Mouse (Mus musculus) neural tube, embryonic 11.5 days (tissue): ENCODE results near the gene Mif4gd. TPM values are rescaled to one million over a fixed set of nuclear protein-coding genes. Genes with fewer than 3 reads are reported as not detected.
"Not testable (repeated sequence)": the region's sequence is repeated elsewhere in the genome, so short reads cannot be mapped to it uniquely, and the experiment has no call there.

Experiments used
- ATAC-seq: fragments of 200-750 bp; cut with Nextera tagmentation; 2 replicates; pipeline ENCODE4 v1.8.0; 2017; ENCODE audit warnings: moderate number of reproducible peaks, mild to moderate bottlenecking, moderate TSS enrichment, moderate library complexity; ENCODE audit not compliant: insufficient read depth, low FRiP score, low TSS enrichment
- DNase-seq: peaks from one replicate; pipeline ENCODE4 v3.0.0-alpha.2; 2015; ENCODE audit warnings: low spot score
- H3K27ac ChIP-seq: fragments of 300-500 bp; sonication (generic); 2 replicates; pipeline ENCODE4 v1.5.1; 2014; ENCODE audit warnings: low read depth, mild to moderate bottlenecking, low read length
- H3K27me3 ChIP-seq: fragments of 300-500 bp; sonication (generic); 2 replicates; pipeline ENCODE4 v1.6.1; 2014; ENCODE audit warnings: mild to moderate bottlenecking, low read length, mixed read lengths; ENCODE audit not compliant: control insufficient read depth, insufficient read depth
- H3K36me3 ChIP-seq: fragments of 300-500 bp; sonication (generic); 2 replicates; pipeline ENCODE4 v1.6.1; 2014; ENCODE audit warnings: mild to moderate bottlenecking, low read length, moderate library complexity, mixed read lengths; ENCODE audit not compliant: control insufficient read depth, insufficient read depth
- H3K4me1 ChIP-seq: fragments of 300-500 bp; sonication (generic); 2 replicates; pipeline ENCODE4 v1.6.1; 2014; ENCODE audit warnings: low read length, mixed read lengths; ENCODE audit not compliant: control insufficient read depth, insufficient read depth
- H3K4me2 ChIP-seq: fragments of 300-500 bp; sonication (generic); 2 replicates; pipeline ENCODE4 v1.6.1; 2014; ENCODE audit warnings: low read depth, mild to moderate bottlenecking, moderate library complexity
- H3K4me3 ChIP-seq: fragments of 300-500 bp; sonication (generic); 2 replicates; pipeline ENCODE4 v1.5.1; 2014; ENCODE audit warnings: low read depth, low read length
- H3K9ac ChIP-seq: fragments of 300-500 bp; sonication (generic); 2 replicates; pipeline ENCODE4 v1.6.1; 2014; ENCODE audit warnings: mild to moderate bottlenecking, low read length
- H3K9me3 ChIP-seq: fragments of 300-500 bp; sonication (generic); 2 replicates; pipeline ENCODE4 v1.6.1; 2016; ENCODE audit warnings: low read length; ENCODE audit not compliant: control insufficient read depth
- WGBS: fragments of 180-500 bp; shearing (Covaris S2); extraction: QIAGEN DNeasy Blood & Tissue Kit; methylation state at CpG from one replicate; pipeline ENCODE4 v1.1.7; 2014; 5-methylcytosine and 5-hydroxymethylcytosine counted together
- polyA plus RNA-seq: library from polyadenylated mRNA; unstranded; fragments of >200 nt; fragmentation: Nextera tagmentation; extraction: Ambion mirVana; gene quantifications from 2 replicates; pipeline ENCODE4 v1.2.1, GENCODE M21; 2014

Mif4gd gene
- polyA plus RNA-seq, 1 experiment from 2014 or later, result 17.1 TPM

DNA sequence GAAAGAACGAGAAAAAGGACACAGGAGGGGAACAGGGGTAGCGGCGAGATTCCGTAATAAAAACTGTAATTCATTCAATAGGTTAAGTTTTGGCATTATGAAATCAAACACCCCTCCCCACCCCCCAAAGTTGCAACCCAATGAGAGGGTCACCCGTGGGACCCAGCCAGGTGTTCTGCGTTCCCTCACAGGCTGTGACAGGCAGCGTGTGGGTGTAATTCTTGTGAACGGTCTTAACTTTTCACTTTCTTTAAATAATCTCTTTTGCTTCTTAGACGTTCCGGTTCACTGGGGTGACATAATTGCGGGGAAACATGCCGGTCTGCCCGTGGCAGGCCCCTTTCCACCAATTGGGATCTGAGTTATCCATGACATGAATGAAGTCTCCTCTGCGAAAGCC is 32.7 kb upstream of the Mif4gd start:
- H3K36me3 ChIP-seq, H3K9ac ChIP-seq, ATAC-seq, H3K27ac ChIP-seq, H3K27me3 ChIP-seq, H3K4me1 ChIP-seq, H3K4me2 ChIP-seq, DNase-seq, H3K9me3 ChIP-seq, H3K4me3 ChIP-seq: not testable (repeated sequence)
- 97% methylated on average over 14 of the region's 14 CpGs for WGBS

DNA sequence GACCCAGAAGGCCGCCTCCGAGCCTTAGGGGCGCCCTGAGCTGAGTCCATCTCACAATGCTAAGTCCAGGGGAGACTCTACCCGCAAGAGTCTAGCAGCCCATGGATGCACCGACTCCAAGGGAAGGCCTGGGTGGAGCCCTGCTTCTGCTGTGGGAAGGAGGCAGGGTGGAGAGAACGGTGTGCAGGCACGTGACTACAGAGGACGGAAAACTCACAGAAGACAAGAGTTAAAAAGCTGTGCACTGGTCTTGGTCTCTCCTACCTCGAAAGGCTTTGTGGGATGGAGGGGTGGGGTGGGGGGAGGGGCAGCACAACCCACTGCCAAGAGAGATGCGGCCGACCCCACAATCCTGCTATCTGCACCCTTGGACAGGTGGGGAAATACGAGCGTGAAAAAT is 31.5 kb upstream of the Mif4gd start:
- H3K4me3 ChIP-seq, result no peak overlapping the region
- H3K4me2 ChIP-seq, result no peak overlapping the region
- no peaks in the 10 kb centered on the region for H3K27me3 ChIP-seq
- H3K9ac ChIP-seq, result no peak overlapping the region
- no peaks in the 10 kb centered on the region for H3K36me3 ChIP-seq
- 93% methylated on average over 13 of the region's 13 CpGs for WGBS
- no peaks in the 10 kb centered on the region for H3K9me3 ChIP-seq
- ATAC-seq (no peak), DNase-seq (no peak)
- no peaks in the 10 kb centered on the region for H3K4me1 ChIP-seq
- no peak overlapping the region for H3K27ac ChIP-seq

DNA sequence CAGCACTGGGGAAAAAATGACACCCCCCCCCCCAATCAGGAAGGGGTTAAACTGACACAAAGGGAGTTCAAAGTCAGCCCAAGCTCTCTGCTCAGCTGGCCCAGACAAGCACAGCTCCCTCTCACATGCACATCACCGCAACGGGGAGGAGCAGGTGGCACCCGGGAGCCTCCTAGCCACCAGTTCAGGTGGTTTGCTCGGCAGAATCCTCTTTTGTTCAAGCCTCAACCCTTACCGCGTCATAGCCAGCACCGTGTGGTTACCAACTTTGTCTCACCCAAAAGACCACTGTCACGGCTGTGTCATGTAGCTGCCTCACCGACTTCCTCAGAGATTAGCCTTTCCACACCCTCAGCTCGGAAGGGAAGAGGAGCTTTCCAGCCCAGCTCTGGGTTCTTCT is 30.5 kb upstream of the Mif4gd start:
- no peaks in the 10 kb centered on the region for H3K27me3 ChIP-seq
- ATAC-seq (no peak), DNase-seq (no peak)
- no peak overlapping the region for H3K27ac ChIP-seq
- H3K4me3 ChIP-seq, result no peak overlapping the region
- H3K9me3 ChIP-seq, result no peaks in the 10 kb centered on the region
- no peaks in the 10 kb centered on the region for H3K4me1 ChIP-seq
- H3K9ac ChIP-seq, result no peak overlapping the region
- no peaks in the 10 kb centered on the region for H3K36me3 ChIP-seq
- WGBS, result 83% methylated on average over 10 of the region's 10 CpGs
- H3K4me2 ChIP-seq, result no peak overlapping the region

GRCm38 (mm10) chr11:115642705-115643104 is 29.9 kb upstream of the Mif4gd start:
- WGBS, result 89% methylated on average over 2 of the region's 2 CpGs
- no peak for DNase-seq
- Histone ChIP-seq H3K27me3 (no peaks in the 10 kb centered on the region), H3K4me1 (no peaks in the 10 kb centered on the region), H3K4me2 (no peak overlapping the region), H3K4me3 (no peak overlapping the region), H3K27ac (no peak overlapping the region), H3K36me3 (no peaks in the 10 kb centered on the region), H3K9me3 (no peaks in the 10 kb centered on the region), H3K9ac (no peak overlapping the region)
- no peak for ATAC-seq

GRCm38 (mm10) chr11:115641664-115642036 is 28.9 kb upstream of the Mif4gd start:
- no peaks in the 10 kb centered on the region for H3K9me3 ChIP-seq
- DNase-seq (no peak), ATAC-seq (no peak)
- H3K9ac ChIP-seq, result no peak overlapping the region
- no peak overlapping the region for H3K4me3 ChIP-seq
- WGBS, result 88% methylated on average over 4 of the region's 4 CpGs
- H3K27me3 ChIP-seq, result no peaks in the 10 kb centered on the region
- H3K27ac ChIP-seq, result no peak overlapping the region
- H3K36me3 ChIP-seq, result no peaks in the 10 kb centered on the region
- H3K4me2 ChIP-seq, result no peak overlapping the region
- H3K4me1 ChIP-seq, result no peaks in the 10 kb centered on the region

DNA sequence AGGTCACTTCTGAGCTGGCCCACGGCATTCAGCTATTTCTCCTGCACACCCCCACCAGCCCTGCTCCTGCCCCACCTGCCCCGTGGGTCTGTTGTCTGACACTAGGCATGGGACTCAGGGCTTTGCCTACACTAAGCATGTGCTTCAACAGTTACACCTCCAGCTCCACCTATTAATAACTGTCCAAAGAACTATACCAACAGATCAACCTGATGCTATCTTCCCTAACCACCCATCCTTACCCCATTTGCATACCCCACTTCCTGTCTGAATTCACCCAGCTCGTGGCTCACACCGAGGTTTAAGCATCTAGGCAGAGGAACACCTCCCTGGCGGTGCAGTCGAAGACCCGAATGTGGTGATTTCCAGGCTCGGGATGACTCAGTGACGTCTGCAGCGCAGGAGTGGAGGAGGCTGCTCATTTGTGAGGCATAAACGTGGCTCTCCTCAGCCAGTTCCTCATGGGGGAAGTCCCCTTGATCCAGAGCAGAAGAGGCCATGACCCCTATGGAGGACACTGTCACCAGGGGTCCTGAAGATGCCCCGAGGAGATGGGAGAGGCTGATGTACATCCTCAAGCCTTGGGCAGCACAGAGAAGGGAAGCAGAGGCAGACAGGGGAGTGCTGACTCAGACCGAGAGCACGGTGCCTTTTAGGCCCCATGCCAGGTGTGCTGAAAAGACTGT is 28.4 kb upstream of the Mif4gd start:
- Histone ChIP-seq H3K27me3 (no peaks in the 10 kb centered on the region), H3K36me3 (no peaks in the 10 kb centered on the region), H3K9ac (no peak overlapping the region), H3K4me2 (no peak overlapping the region), H3K4me1 (no peaks in the 10 kb centered on the region), H3K9me3 (no peaks in the 10 kb centered on the region), H3K4me3 (no peak overlapping the region), H3K27ac (no peak overlapping the region)
- DNase-seq, result no peak
- 58% methylated on average over 14 of the region's 14 CpGs for WGBS
- no peak for ATAC-seq

GRCm38 (mm10) chr11:115640311-115640828 is 27.6 kb upstream of the Mif4gd start:
- H3K9me3 ChIP-seq, result no peaks in the 10 kb centered on the region
- no peak for DNase-seq
- 82% methylated on average over 3 of the region's 4 CpGs for WGBS
- H3K4me2 ChIP-seq, result no peak overlapping the region
- no peaks in the 10 kb centered on the region for H3K27me3 ChIP-seq
- H3K4me3 ChIP-seq, result no peak overlapping the region
- no peaks in the 10 kb centered on the region for H3K4me1 ChIP-seq
- no peak overlapping the region for H3K27ac ChIP-seq
- H3K36me3 ChIP-seq, result no peaks in the 10 kb centered on the region
- no peak for ATAC-seq
- H3K9ac ChIP-seq, result no peak overlapping the region

- ATAC-seq (no peak), DNase-seq (no peak)
- Histone ChIP-seq H3K36me3 (no peaks in the 10 kb centered on the region), H3K4me3 (no peak overlapping the region), H3K4me1 (no peaks in the 10 kb centered on the region), H3K27me3 (no peaks in the 10 kb centered on the region), H3K4me2 (no peak overlapping the region), H3K9ac (no peak overlapping the region), H3K27ac (no peak overlapping the region), H3K9me3 (no peaks in the 10 kb centered on the region)
- 79% methylated on average over 4 of the region's 4 CpGs for WGBS
Measured at GRCm38 (mm10) chr11:115639540-115639939, 26.8 kb upstream of the Mif4gd start.
